Mouse (Mus musculus) spleen, adult 2 months (tissue): ENCODE data around the gene Snx4.

Source experiments
- CTCF ChIP-seq: fragments of 200-500 bp; IDR thresholded peaks from 2 replicates; pipeline ENCODE4 v1.5.1; 2011; ENCODE audit warnings: mild to moderate bottlenecking, inconsistent platforms; ENCODE audit not compliant: insufficient read depth, insufficient read length, insufficient replicate concordance; ENCODE audit errors: extremely low read depth
- POLR2A ChIP-seq: fragments of 200-500 bp; IDR thresholded peaks from 2 replicates; pipeline ENCODE4 v1.6.1; 2011; ENCODE audit warnings: low read depth, low read length, inconsistent platforms

DNA sequence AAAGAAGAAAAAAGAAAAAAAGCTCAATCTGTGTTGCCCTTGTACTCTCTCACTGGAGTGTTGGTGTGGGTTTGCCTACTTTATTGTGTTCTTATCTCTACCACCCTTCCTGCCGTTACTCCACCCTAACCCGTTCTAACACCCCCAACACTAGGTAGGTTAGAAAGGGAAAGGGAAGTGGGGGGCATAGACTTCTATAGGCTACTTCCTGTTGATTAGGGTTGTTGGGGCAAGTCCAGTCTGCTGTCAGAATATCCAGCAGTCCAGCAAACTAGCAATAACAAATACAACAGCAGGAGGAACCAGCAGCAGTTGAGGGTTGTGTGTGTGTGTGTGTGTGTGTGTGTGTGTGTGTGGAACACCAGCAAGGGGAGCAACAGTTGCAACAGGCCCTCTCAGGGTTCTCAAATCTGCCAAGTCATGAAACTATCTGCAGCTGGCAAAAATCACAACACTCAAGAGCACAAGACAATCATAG, 10.4 kb downstream of the Snx4 start:
- TF ChIP-seq POLR2A, result no peak
- TF ChIP-seq CTCF, result no peak
